Mouse (Mus musculus) heart, embryonic 15.5 days (tissue): Measurements from ENCODE around the gene Ofd1. TPM values are rescaled to one million over a fixed set of nuclear protein-coding genes. Genes with fewer than 3 reads are reported as not detected.

Experiments
- ATAC-seq: fragments of 200-750 bp; cut with Nextera tagmentation; replicated peaks from 2 replicates; pipeline ENCODE4 v1.8.0; 2017; ENCODE audit warnings: low read depth, moderate TSS enrichment; ENCODE audit not compliant: insufficient number of reproducible peaks, insufficient read depth, low FRiP score
- H3K27ac ChIP-seq: fragments of 300-500 bp; sonication (generic); 2 replicates; pipeline ENCODE4 v1.5.1; 2015; ENCODE audit warnings: mild to moderate bottlenecking, inconsistent platforms
- H3K27me3 ChIP-seq: fragments of 300-500 bp; sonication (generic); 2 replicates; pipeline ENCODE4 v1.6.1; 2015; ENCODE audit warnings: inconsistent platforms
- H3K36me3 ChIP-seq: fragments of 300-500 bp; sonication (generic); 2 replicates; pipeline ENCODE4 v1.6.1; 2015; ENCODE audit warnings: mild to moderate bottlenecking, inconsistent platforms
- H3K4me1 ChIP-seq: fragments of 300-500 bp; sonication (generic); replicated peaks from 2 replicates; pipeline ENCODE4 v1.6.1; 2015; ENCODE audit warnings: inconsistent platforms
- H3K4me2 ChIP-seq: fragments of 300-500 bp; sonication (generic); 2 replicates; pipeline ENCODE4 v1.6.1; 2015; ENCODE audit warnings: inconsistent platforms, mild to moderate bottlenecking, moderate library complexity
- H3K4me3 ChIP-seq: fragments of 300-500 bp; sonication (generic); 2 replicates; pipeline ENCODE4 v1.5.1; 2015; ENCODE audit warnings: mild to moderate bottlenecking, inconsistent platforms
- H3K9ac ChIP-seq: fragments of 300-500 bp; sonication (generic); 2 replicates; pipeline ENCODE4 v1.6.1; 2015; ENCODE audit warnings: mild to moderate bottlenecking, inconsistent platforms
- H3K9me3 ChIP-seq: fragments of 300-500 bp; sonication (generic); replicated peaks from 2 replicates; pipeline ENCODE4 v1.6.1; 2016; ENCODE audit warnings: inconsistent platforms
- WGBS: fragments of 180-500 bp; shearing (Covaris S2); methylation state at CpG from one replicate; pipeline ENCODE4 v1.1.7; 2015; ENCODE audit warnings: mixed read lengths; 5-methylcytosine and 5-hydroxymethylcytosine counted together
- polyA plus RNA-seq: library from polyadenylated mRNA; unstranded; fragments of >200 nt; fragmentation: Nextera tagmentation; extraction: Ambion mirVana; gene quantifications from 2 replicates; pipeline ENCODE4 v1.2.1, GENCODE M21; 2015

Gene Ofd1
- polyA plus RNA-seq, 1 experiment from 2014 or later = 4.0 TPM

DNA sequence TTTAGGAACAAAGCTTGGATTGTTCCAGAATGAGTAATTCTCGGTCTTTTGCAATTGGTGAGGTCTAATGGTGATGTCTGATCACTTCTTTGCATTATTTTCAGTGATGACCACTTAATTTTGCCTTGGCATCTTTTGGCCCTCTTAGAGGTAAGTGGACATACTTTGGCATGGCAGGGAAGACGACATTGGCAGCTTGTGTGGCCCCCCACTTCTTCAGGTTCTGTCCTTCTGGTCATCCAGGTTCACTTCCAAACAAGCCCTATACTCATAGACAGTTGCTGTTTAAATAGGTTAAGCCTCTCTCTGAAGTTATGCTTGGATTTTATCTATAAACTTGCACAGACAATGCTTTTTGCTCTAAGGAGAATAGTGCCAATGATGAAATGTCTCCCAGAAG lies 81.5 kb downstream of the Ofd1 start:
- Histone ChIP-seq H3K36me3 (no peaks in the 10 kb centered on the region), H3K27me3 (no peaks in the 10 kb centered on the region), H3K9ac (no peak overlapping the region), H3K27ac (no peak overlapping the region), H3K9me3 (no peaks in the 10 kb centered on the region), H3K4me1 (no peaks in the 10 kb centered on the region), H3K4me3 (no peak overlapping the region), H3K4me2 (no peak overlapping the region)
- WGBS = 62% methylated on average over 2 of the region's 2 CpGs
- ATAC-seq = no peak

DNA sequence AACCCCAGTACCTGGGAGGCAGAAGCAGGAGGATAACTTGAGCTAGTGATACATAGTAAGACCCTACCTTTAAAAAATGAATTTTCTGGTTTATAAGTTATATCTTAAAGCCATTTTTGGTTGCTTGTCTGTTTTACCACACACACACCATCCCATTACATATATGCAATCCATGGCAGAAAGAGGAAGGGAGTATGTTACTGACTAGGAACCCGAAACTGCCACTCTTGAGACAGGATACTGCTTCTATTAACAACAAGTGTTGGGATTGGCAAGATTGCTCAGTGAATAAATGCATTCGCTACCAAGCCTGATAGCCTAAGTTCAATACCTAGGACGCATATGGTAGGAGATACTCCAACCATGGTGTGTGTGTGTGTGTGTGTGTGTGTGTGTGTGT lies 84.2 kb downstream of the Ofd1 start:
- no peak overlapping the region for H3K9ac ChIP-seq
- H3K9me3 ChIP-seq = no peaks in the 10 kb centered on the region
- no peak for ATAC-seq
- no peaks in the 10 kb centered on the region for H3K36me3 ChIP-seq
- H3K4me2 ChIP-seq = no peak overlapping the region
- H3K27me3 ChIP-seq = no peaks in the 10 kb centered on the region
- WGBS = 85% methylated on average over 3 of the region's 3 CpGs
- no peak overlapping the region for H3K4me3 ChIP-seq
- no peaks in the 10 kb centered on the region for H3K4me1 ChIP-seq
- no peak overlapping the region for H3K27ac ChIP-seq

DNA sequence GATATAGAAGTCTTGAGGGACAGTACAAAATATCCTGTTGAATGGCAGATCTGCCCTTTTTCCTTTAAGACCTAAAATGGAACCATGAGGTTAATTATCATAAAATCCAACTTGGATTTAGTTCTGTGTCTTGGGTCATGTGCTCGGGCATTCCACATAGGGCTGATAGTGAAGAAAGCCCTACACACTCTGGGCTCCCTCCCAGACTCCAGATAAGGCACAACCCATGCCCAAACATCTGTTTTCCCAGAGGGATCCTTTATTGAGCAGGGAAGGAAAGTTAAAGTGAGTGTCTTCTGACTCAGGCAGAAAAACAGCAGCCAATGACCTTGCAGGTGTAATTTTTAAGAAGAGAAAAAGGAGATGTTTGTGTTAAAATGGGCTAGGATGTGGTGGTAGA lies 85.6 kb downstream of the Ofd1 start:
- no peak overlapping the region for H3K9ac ChIP-seq
- H3K27me3 ChIP-seq = no peaks in the 10 kb centered on the region
- no peak overlapping the region for H3K4me3 ChIP-seq
- no peak for ATAC-seq
- H3K27ac ChIP-seq = no peak overlapping the region
- H3K4me2 ChIP-seq = no peak overlapping the region
- H3K9me3 ChIP-seq = no peaks in the 10 kb centered on the region
- 29% methylated on average over 1 of the region's 1 CpGs for WGBS
- no peaks in the 10 kb centered on the region for H3K36me3 ChIP-seq
- no peaks in the 10 kb centered on the region for H3K4me1 ChIP-seq

DNA sequence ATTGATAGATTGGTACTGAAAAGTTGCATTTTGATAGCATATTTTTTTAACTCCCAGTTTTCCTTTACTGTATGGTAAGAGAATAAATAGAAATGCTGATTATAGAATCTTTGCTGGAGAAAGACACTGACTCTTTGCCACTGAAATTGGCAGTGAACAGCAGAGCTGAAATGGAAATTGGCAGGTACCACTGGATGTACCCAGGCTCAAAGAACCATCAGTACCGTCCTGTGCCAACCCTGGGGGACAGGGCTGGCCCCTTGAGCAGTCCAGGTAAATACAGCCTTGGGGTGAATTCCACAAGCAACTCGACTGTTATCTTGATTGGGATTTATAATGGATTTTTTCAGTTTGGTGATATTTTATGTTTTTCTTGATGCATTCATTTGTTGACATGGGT lies 87.1 kb downstream of the Ofd1 start:
- Histone ChIP-seq H3K27ac (no peak overlapping the region), H3K9ac (no peak overlapping the region), H3K4me2 (no peak overlapping the region), H3K36me3 (no peaks in the 10 kb centered on the region), H3K9me3 (no peaks in the 10 kb centered on the region), H3K4me3 (no peak overlapping the region), H3K27me3 (no peaks in the 10 kb centered on the region), H3K4me1 (no peaks in the 10 kb centered on the region)
- WGBS = 66% methylated on average over 2 of the region's 2 CpGs
- no peak for ATAC-seq

DNA sequence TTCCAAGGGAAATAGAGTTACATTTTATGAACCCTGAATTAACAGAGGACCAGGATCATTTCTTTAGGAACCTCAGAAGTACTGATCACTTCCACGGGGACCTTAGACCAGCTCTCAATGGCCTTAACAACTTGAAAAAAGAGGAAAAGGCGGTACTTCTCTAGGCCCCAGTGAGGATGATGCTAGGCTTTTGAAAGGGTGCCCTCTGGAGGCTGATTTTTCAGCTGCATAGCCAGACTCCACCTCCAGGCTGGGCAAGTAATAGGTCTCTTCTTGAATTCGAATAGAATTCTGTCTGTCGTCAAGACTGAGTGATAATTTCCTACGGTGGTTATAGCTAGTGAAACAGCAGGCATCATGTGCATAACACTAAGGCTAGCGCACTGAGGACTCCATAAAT lies 88.7 kb downstream of the Ofd1 start:
- Histone ChIP-seq H3K36me3 (no peaks in the 10 kb centered on the region), H3K4me1 (no peaks in the 10 kb centered on the region), H3K4me3 (no peak overlapping the region), H3K27me3 (no peaks in the 10 kb centered on the region), H3K9ac (no peak overlapping the region), H3K4me2 (no peak overlapping the region), H3K27ac (no peak overlapping the region), H3K9me3 (no peaks in the 10 kb centered on the region)
- no peak for ATAC-seq
- 22% methylated on average over 6 of the region's 6 CpGs for WGBS

DNA sequence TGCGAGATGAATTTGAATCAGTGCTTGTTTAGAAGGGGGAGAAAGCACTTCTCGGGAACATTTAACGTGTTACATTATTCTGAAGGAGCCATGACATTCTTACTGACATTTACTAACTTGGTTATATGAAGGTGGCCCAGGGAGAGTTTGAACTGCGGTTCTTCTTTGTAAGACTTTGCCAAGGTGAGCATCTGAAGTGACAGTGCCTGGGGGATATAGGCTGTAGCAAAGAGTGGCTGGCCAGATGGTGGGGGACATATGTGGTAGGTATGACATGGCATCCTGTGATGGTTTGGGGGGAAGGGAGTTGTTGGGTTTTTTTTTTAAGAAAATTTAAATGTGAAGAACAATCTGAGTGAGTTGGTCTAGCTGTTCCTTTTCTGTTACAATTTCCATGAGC lies 91.9 kb downstream of the Ofd1 start:
- Histone ChIP-seq H3K4me2 (no peak overlapping the region), H3K9ac (no peak overlapping the region), H3K4me3 (no peak overlapping the region), H3K27me3 (no peaks in the 10 kb centered on the region), H3K36me3 (no peaks in the 10 kb centered on the region), H3K27ac (no peak overlapping the region), H3K9me3 (no peaks in the 10 kb centered on the region), H3K4me1 (no peaks in the 10 kb centered on the region)
- ATAC-seq = no peak
- 84% methylated on average over 4 of the region's 4 CpGs for whole genome bisulfite sequencing

DNA sequence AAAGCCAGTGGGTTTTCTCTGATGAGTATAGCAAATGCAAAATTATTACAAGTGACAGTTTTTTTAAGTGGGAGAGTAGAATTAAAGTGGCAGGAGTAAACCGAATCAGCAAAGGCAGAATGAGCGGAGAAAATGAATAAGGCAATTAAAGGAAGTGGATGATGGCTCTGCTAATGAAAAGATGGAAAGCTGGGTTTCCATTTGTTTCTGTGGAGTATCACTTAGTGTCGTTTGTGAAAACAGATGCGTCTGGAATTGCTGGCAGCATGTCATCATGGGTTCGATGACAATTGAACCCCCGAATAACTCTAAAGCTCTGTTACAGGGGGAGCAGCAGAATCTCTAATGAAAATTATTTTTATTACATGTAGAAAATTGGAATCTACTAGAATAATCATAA lies 92.4 kb downstream of the Ofd1 start:
- Histone ChIP-seq H3K4me2 (no peak overlapping the region), H3K36me3 (no peaks in the 10 kb centered on the region), H3K9ac (no peak overlapping the region), H3K27ac (no peak overlapping the region), H3K27me3 (no peaks in the 10 kb centered on the region), H3K9me3 (no peaks in the 10 kb centered on the region), H3K4me1 (no peaks in the 10 kb centered on the region), H3K4me3 (no peak overlapping the region)
- 79% methylated on average over 6 of the region's 6 CpGs for WGBS
- no peak for ATAC-seq

DNA sequence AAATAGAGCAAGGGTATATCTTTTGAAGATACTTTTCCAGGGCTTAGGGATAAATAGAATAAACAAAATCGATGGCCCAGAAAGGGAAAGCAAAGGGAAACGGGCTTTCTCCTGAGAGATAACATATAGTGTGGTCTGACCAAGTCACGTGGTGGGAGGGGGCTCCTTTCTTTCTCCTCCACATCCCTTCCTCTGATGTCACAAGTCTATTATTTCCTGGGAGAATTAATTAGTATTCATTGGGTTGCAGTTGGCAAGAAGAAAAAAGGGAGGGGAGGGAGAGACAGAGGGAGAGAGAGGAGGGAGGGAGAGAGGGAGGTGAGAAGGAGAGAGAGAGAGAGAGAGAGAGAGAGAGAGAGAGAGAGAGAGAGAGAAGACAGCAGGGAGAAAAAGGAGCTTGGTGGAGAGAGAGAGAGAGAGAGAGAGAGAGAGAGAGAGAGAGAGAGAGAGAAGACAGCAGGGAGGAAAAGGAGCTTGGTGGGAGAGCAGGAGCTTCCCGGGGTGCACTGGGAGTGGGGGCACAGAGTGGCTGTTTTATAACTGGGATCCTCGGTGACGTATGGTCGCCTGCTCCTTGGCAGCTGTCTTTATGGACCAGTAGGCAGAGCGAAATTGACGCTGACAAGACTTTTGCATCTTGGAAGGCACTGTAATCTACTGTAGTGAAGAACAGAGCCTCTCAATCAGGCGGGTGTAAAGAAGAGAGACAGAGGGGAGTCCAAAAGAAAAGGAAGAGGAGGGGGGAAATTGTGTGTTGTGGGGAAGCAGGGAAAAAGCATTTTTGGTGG lies 96.1 kb downstream of the Ofd1 start:
- ATAC-seq = no peak
- Histone ChIP-seq H3K9ac (no peak overlapping the region), H3K36me3 (no peaks in the 10 kb centered on the region), H3K4me3 (peak overlapping the region; percentile 26), H3K4me2 (peak overlapping the region; percentile 49), H3K27me3 (no peaks in the 10 kb centered on the region), H3K27ac (no peak overlapping the region), H3K9me3 (no peaks in the 10 kb centered on the region), H3K4me1 (no peaks in the 10 kb centered on the region)
- 20% methylated on average over 9 of the region's 10 CpGs for WGBS

DNA sequence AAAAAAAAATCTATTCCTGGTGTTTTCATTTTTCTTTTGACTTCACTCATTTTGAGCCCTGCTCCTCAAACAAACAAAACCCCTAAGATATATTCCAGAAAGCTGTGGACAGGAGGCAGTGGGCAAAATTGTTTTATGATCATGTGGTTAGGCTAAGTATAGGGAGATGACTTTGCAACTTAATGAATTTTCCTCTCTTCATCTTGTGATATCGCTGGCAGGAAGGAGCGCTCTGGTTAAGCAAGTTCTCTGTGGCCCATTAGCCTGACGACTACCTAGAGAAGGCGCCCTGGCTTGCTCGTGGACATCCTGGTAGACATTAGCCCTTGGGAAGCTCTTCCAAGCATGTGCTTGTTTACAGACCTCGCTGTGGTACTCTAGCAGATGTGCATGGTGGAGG lies 98.7 kb downstream of the Ofd1 start:
- Histone ChIP-seq H3K9me3 (no peaks in the 10 kb centered on the region), H3K4me3 (no peak overlapping the region), H3K36me3 (no peaks in the 10 kb centered on the region), H3K27me3 (no peaks in the 10 kb centered on the region), H3K9ac (no peak overlapping the region), H3K4me1 (no peaks in the 10 kb centered on the region), H3K4me2 (no peak overlapping the region), H3K27ac (no peak overlapping the region)
- no peak for ATAC-seq
- WGBS = 82% methylated on average over 6 of the region's 6 CpGs

Other genes starting within 250 kb of the Ofd1 start
- gene Gpm6b, start 201.8 kb downstream of the Ofd1 start, polyA plus RNA-seq = 6.9 and 10.9 TPM in 2 replicates
- 31.9 and 36.9 TPM in 2 replicates for gene Trappc2, start 130 bp downstream of the Ofd1 start, polyA plus RNA-seq
- gene Rab9, start 39.2 kb upstream of the Ofd1 start, polyA plus RNA-seq = 29.1 and 33.9 TPM in 2 replicates
- 4.5 TPM in 2 replicates for gene Tceanc, start 77.9 kb upstream of the Ofd1 start, polyA plus RNA-seq
- gene Egfl6, start 145.0 kb upstream of the Ofd1 start, polyA plus RNA-seq = 4.8 and 9.5 TPM in 2 replicates